ENCODE assay signal across 25 mouse cellular contexts in the genomic region with DNA sequence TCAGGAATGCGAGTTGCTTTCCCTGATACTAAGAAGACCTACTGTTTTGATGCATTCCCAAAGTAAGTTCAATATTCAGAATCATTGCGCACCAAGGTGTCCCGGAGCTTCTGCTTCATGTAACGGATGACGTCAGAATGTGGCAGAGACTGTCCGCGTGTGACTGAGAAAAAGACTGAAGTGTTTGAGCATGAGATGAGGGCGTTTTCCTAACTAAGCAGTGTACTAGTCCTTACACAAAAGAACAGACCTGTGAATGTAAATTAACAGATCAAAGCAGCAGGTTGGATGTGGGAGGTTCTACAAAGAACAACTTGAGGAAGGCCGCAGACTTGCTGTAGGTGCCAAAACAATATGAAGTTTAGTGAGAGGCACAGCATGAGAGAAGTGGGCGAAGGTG.
"Had no signal": no experiment of that assay in that cellular context is flagged by ENCODE, and none has a peak within 500 bp of the region (broad histone marks: within the 10 kb centered on the region; RNA-seq: fewer than 3 reads in every experiment).

No protein-coding gene starts in this region.

- H3K27ac ChIP-seq: heart, embryonic 10.5 days; hindbrain, embryonic 10.5 days; hindbrain, embryonic 12.5 days; hindbrain, embryonic 15.5 days; hindbrain, postnatal 0 days; kidney, embryonic 15.5 days; kidney, postnatal 0 days; limb, embryonic 13.5 days; limb, embryonic 15.5 days; liver, embryonic 12.5 days; liver, embryonic 14.5 days had no signal

- H3K4me3 ChIP-seq: heart, embryonic 10.5 days; heart, embryonic 12.5 days; hindbrain, embryonic 10.5 days; hindbrain, embryonic 12.5 days; hindbrain, embryonic 15.5 days; kidney, embryonic 15.5 days; limb, embryonic 13.5 days; limb, embryonic 15.5 days; liver, embryonic 12.5 days had no signal

- DNase-seq: gastrocnemius, postnatal 14 days; gastrocnemius, postnatal 36 days; heart, adult 11 months; heart, postnatal 10 days; heart, postnatal 4 days; kidney, adult 11 months; kidney, adult 2 months; kidney, adult 9 months; kidney, postnatal 14 days; kidney, postnatal 36 days; layer of hippocampus, adult 9-11 months; layer of hippocampus, postnatal 36 days; left cerebral cortex, postnatal 4 days had no signal
